In the genomic region with DNA sequence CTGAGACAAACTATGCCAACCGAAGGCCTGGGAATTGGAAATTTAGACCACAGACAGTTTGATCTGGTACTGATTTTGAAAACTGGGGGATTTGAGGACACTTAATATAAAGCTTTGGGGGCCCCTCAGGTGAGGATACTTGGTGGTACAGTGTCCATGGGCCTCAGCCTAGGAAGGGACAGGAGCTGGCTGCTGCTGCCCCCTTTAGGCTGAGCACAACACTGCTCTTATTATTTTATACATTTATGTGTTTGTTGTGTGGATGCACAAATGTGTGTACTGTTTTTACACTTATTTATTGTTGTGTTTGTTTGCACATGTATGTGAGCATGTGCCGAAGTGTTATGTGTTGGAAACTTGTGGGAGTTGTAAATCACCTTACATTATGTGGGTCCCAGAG, we compare ENCODE assay signal across 15 mouse cellular contexts. TPM values are rescaled to one million over a fixed set of nuclear protein-coding genes. Genes with fewer than 3 reads are reported as not detected.
A peak's percentile ranks its signal among the peaks of the same experiment; 100 is the strongest.
DNase-seq lines count a peak whose midpoint lies in the region; ATAC-seq and TF ChIP-seq lines count a peak whose summit lies in the region.
"Had no signal": no experiment of that assay in that cellular context is flagged by ENCODE, and none has a peak within 500 bp of the region (broad histone marks: within the 10 kb centered on the region; RNA-seq: fewer than 3 reads in every experiment).

No protein-coding gene starts in this region.

- no peak for DNase-seq in gastrocnemius, adult 2 months
- no peak for DNase-seq in gastrocnemius, postnatal 4 days (ENCODE audit: low spot score in 2 of 2)
- DNase-seq in liver, postnatal 0 days = no peak
- DNase-seq in Muller cell, postnatal 12 days (ENCODE audit: inconsistent ontology term) = no peak
- DNase-seq in right cerebral cortex, adult 18-20 months = no peak
- DNase-seq: adrenal gland, adult 8-10 months; kidney, postnatal 25 days had no signal

- no peaks in the 10 kb centered on the region for H3K36me3 ChIP-seq in liver, postnatal 0 days (replicated peaks; ENCODE audit: insufficient read depth, low read length)
- no peaks in the 10 kb centered on the region for H3K36me3 ChIP-seq in liver, embryonic 12.5 days
- no peaks in the 10 kb centered on the region for H3K36me3 ChIP-seq in ES-Bruce4 (ENCODE audit: control insufficient read depth, insufficient read depth, low read length, poor library complexity, severe bottlenecking)
- H3K36me3 ChIP-seq in intestine, postnatal 0 days (ENCODE audit: control insufficient read depth, insufficient read depth) = no peaks in the 10 kb centered on the region
- H3K36me3 ChIP-seq: heart, embryonic 13.5 days; hindbrain, embryonic 13.5 days; midbrain, embryonic 13.5 days; neural tube, embryonic 13.5 days had no signal

- no peak for ATAC-seq in liver, postnatal 0 days
- no peak for ATAC-seq in liver, embryonic 12.5 days
- ATAC-seq in intestine, postnatal 0 days = no peak
- ATAC-seq: midbrain, embryonic 13.5 days had no signal

- TF ChIP-seq CTCF in gastrocnemius, adult 2 months (IDR thresholded peaks at IDR 0.05) = peak; percentile 65
- peak; percentile 24; the same call in 1 of the 2 replicates for TF ChIP-seq CTCF in liver, postnatal 0 days (IDR thresholded peaks at IDR 0.05; ENCODE audit: low read depth)
- TF ChIP-seq CTCF in ES-Bruce4 (IDR thresholded peaks at IDR 0.05; ENCODE audit: low read depth, low read length) = peak; percentile 22
- TF ChIP-seq CTCF in intestine, postnatal 0 days (IDR thresholded peaks at IDR 0.05; ENCODE audit: low read depth) = peak; percentile 61

- intact Hi-C loops in gastrocnemius, adult 2 months (cut with DNase I) = no loop called here

- 69% methylated on average over 2 of the region's 2 CpGs for WGBS in liver, postnatal 0 days (ENCODE audit: insufficient replicate concordance)
- 68% methylated on average over 2 of the region's 2 CpGs for WGBS in liver, embryonic 12.5 days (ENCODE audit: insufficient replicate concordance)
- WGBS in intestine, postnatal 0 days = 94% methylated on average over 2 of the region's 2 CpGs

- no peak for TF ChIP-seq EP300 in liver, postnatal 0 days (IDR thresholded peaks at IDR 0.05; ENCODE audit: low read depth)
- TF ChIP-seq EP300 in ES-Bruce4 (IDR thresholded peaks at IDR 0.05; ENCODE audit: insufficient read depth, low read depth, low read length) = no peak

- no peak overlapping the region for H3K4me2 ChIP-seq in liver, postnatal 0 days (ENCODE audit: low read depth, low read length)
- no peak overlapping the region for H3K4me2 ChIP-seq in liver, embryonic 12.5 days
- H3K4me2 ChIP-seq in intestine, postnatal 0 days (replicated peaks; ENCODE audit: low read depth) = no peak overlapping the region
- H3K4me2 ChIP-seq: heart, embryonic 13.5 days; hindbrain, embryonic 13.5 days; midbrain, embryonic 13.5 days; neural tube, embryonic 13.5 days had no signal

- H3K27me3 ChIP-seq in liver, postnatal 0 days (ENCODE audit: insufficient read depth, low read length) = no peaks in the 10 kb centered on the region
- no peaks in the 10 kb centered on the region for H3K27me3 ChIP-seq in liver, embryonic 12.5 days (replicated peaks)
- H3K27me3 ChIP-seq in ES-Bruce4 (ENCODE audit: control insufficient read depth, insufficient read depth, low read length, poor library complexity, severe bottlenecking) = no peaks in the 10 kb centered on the region
- no peaks in the 10 kb centered on the region for H3K27me3 ChIP-seq in intestine, postnatal 0 days (replicated peaks; ENCODE audit: control insufficient read depth, insufficient read depth, low read length)
- H3K27me3 ChIP-seq: heart, embryonic 13.5 days; hindbrain, embryonic 13.5 days; midbrain, embryonic 13.5 days; neural tube, embryonic 13.5 days had no signal

- H3K4me3 ChIP-seq in gastrocnemius, adult 2 months = no peak overlapping the region
- H3K4me3 ChIP-seq in liver, postnatal 0 days (ENCODE audit: low read depth, low read length) = no peak overlapping the region
- H3K4me3 ChIP-seq in liver, embryonic 12.5 days = no peak overlapping the region
- H3K4me3 ChIP-seq in ES-Bruce4 (ENCODE audit: low read depth, low read length) = no peak overlapping the region
- no peak overlapping the region for H3K4me3 ChIP-seq in intestine, postnatal 0 days (ENCODE audit: low read depth, low read length)
- H3K4me3 ChIP-seq: erythroblast, embryonic 14.5 days; heart, embryonic 13.5 days; hindbrain, embryonic 13.5 days; midbrain, embryonic 13.5 days; neural tube, embryonic 13.5 days had no signal

- TF ChIP-seq POLR2A in ES-Bruce4 (IDR thresholded peaks at IDR 0.05; ENCODE audit: insufficient read depth, low read length) = no peak

- no peak overlapping the region for H3K27ac ChIP-seq in gastrocnemius, adult 2 months
- H3K27ac ChIP-seq in liver, postnatal 0 days (ENCODE audit: low read depth) = no peak overlapping the region
- no peak overlapping the region for H3K27ac ChIP-seq in liver, embryonic 12.5 days
- no peak overlapping the region for H3K27ac ChIP-seq in ES-Bruce4 (ENCODE audit: insufficient read depth, low read length)
- no peak overlapping the region for H3K27ac ChIP-seq in intestine, postnatal 0 days (ENCODE audit: low read depth, low read length)
- H3K27ac ChIP-seq: heart, embryonic 13.5 days; hindbrain, embryonic 13.5 days; midbrain, embryonic 13.5 days; neural tube, embryonic 13.5 days had no signal

- no peaks in the 10 kb centered on the region for H3K9me3 ChIP-seq in liver, postnatal 0 days (ENCODE audit: low read length)
- H3K9me3 ChIP-seq in liver, embryonic 12.5 days (replicated peaks) = no peaks in the 10 kb centered on the region
- H3K9me3 ChIP-seq in ES-Bruce4 (replicated peaks; ENCODE audit: control insufficient read depth, insufficient read depth, low read length, poor library complexity, severe bottlenecking) = no peaks in the 10 kb centered on the region
- no peaks in the 10 kb centered on the region for H3K9me3 ChIP-seq in intestine, postnatal 0 days (ENCODE audit: control insufficient read depth)
- H3K9me3 ChIP-seq: heart, embryonic 13.5 days; hindbrain, embryonic 13.5 days; midbrain, embryonic 13.5 days; neural tube, embryonic 13.5 days had no signal

- no peak overlapping the region for H3K9ac ChIP-seq in liver, postnatal 0 days (replicated peaks)
- H3K9ac ChIP-seq in liver, embryonic 12.5 days = no peak overlapping the region
- no peak overlapping the region for H3K9ac ChIP-seq in ES-Bruce4 (ENCODE audit: low read depth, poor library complexity, severe bottlenecking)
- no peak overlapping the region for H3K9ac ChIP-seq in intestine, postnatal 0 days (ENCODE audit: low read depth, low read length)
- H3K9ac ChIP-seq: heart, embryonic 13.5 days; hindbrain, embryonic 13.5 days; midbrain, embryonic 13.5 days; neural tube, embryonic 13.5 days had no signal

- H3K4me1 ChIP-seq in liver, postnatal 0 days (ENCODE audit: insufficient read depth) = no peaks in the 10 kb centered on the region
- no peaks in the 10 kb centered on the region for H3K4me1 ChIP-seq in liver, embryonic 12.5 days
- no peaks in the 10 kb centered on the region for H3K4me1 ChIP-seq in ES-Bruce4 (ENCODE audit: control insufficient read depth, insufficient read depth, low read length)
- no peaks in the 10 kb centered on the region for H3K4me1 ChIP-seq in intestine, postnatal 0 days (replicated peaks; ENCODE audit: control insufficient read depth, insufficient read depth, low read length)

RNA-seq across cellular contexts. Expression of gene Fam174b, which starts 9.2 kb away (rescaled TPM):
- 1 to 10 TPM; 1.2 to 2.8 TPM for total RNA-seq in gastrocnemius, adult 2 months (2021)
- 10 to 100 TPM; 13.6 to 20.3 TPM for total RNA-seq in gastrocnemius, postnatal 4 days (2021)
- polyA plus RNA-seq in liver, postnatal 0 days (2015; fragmentation: Nextera tagmentation; extraction: Ambion mirVana) = 2.6 and 2.9 TPM in 2 replicates
- 10.7 and 12.4 TPM in 2 replicates for polyA plus RNA-seq in liver, embryonic 12.5 days (2016; fragmentation: Nextera tagmentation; extraction: Ambion mirVana)
- polyA plus RNA-seq in ES-Bruce4 (2011; ENCODE audit: insufficient read depth, insufficient read length, low read depth, missing spikeins) = 3.5 and 3.7 TPM in 2 replicates
- 11.6 and 13.6 TPM in 2 replicates for polyA plus RNA-seq in intestine, postnatal 0 days (2015; fragmentation: Nextera tagmentation; extraction: Ambion mirVana)
- polyA plus RNA-seq: erythroblast, embryonic 14.5 days had no signal
